Mouse (Mus musculus): ENCODE data around the gene Pitpnm1.
"Not testable (repeated sequence)": the region's sequence is repeated elsewhere in the genome, so short reads cannot be mapped to it uniquely, and the experiment has no call there.

Gene Pitpnm1

DNA sequence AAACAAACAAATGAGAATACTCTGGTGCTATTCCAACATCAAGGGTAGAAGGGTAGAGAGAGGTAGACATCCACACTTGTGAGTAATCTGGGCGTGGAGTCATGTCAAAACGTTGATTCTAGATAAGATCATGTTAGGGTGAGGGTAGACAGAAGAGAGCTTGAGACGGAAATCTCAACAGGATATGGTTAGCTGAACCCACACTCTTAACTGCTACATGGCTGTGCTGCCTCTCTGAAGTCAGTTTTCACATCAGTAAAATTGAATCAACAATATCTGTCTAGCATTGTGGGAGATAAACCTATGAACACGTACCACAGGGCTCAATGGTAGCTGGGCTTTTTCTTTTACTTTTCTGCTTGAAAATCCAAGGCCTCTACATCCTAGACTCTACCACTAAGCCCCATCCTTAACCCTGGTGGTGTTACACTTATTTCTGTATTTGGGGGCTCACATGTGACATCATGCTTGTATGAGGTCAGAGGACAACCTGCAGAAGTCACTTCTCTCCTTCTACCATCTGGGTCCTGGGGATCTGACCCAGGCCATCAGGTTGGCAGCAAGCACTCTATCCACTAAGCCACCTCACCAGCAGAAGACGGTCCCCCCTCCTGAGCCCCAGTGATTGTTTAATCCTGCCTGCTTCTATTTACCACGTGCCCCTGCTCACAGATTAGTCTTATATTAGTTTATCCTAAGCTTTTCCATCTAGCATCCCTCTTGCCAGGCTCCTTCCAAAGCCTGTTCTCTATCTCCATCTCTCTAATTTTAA is 20.1 kb downstream of the Pitpnm1 start:
- DNase-seq (ENCODE audit: low spot score) = no peak

GRCm38 (mm10) chr19:4120496-4120895 is 20.7 kb downstream of the Pitpnm1 start:
- DNase-seq (ENCODE audit: low spot score) = no peak

GRCm38 (mm10) chr19:4121097-4121805 is 21.5 kb downstream of the Pitpnm1 start:
- peak; percentile 98 for DNase-seq (ENCODE audit: low spot score)

DNA sequence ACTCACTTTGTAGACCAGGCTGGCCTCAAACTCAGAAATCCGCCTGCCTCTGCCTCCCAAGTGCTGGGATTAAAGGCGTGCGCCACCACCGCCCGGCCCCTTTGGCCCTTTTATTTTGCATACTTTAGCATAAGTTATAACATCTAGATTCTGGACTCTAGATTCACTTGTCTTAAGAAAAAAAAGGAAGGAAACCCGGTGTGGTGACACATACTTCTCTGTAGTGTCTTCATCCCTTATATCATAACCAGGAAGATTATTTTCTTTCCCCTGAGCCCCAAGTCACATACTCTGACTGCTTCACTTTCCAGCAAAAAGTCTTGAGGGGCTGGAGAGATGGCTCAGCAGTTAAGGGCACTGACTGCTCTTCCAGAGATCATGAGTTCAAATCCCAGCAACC is 22.1 kb downstream of the Pitpnm1 start:
- DNase-seq (ENCODE audit: low spot score) = not testable (repeated sequence)

GRCm38 (mm10) chr19:4122411-4123370 is 22.9 kb downstream of the Pitpnm1 start:
- DNase-seq (ENCODE audit: low spot score) = no peak

DNA sequence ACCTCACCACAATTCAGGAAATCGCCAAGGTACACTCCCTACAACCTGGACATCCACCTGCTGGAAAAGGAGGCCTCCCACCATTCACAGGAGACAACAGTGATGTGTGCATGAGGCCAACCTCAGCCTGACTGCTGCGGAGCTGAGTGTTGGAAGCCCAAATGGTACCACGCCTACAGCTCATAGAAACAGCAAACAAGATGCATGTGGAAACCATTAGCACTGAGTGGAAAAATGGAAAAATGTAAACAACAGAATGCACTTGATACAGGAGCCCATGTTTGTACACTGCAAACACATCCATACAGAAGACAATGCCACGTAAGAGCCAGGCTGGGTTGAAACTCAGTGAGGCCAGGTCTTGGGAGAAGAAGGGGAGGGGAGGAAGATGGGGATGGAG is 24.6 kb downstream of the Pitpnm1 start:
- DNase-seq (ENCODE audit: low spot score) = no peak

DNA sequence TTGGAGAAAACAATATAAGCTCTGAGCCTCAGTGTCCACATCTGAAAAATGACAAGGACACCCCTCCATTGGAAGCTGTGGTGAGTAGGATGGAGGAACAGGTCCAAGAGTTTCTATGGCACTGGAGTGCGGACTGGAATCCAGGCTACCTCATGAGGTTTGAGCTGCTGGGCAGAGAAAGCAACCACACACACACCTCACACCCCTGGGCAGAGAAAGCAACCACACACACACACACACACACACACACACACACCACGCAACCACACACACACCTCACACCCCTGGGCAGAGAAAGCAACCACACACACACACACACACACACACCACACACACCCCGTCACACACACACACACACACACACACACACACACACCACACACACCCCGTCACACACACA is 25.5 kb downstream of the Pitpnm1 start:
- not testable (repeated sequence) for DNase-seq (ENCODE audit: low spot score)

GRCm38 (mm10) chr19:4125741-4126696 is 26.2 kb downstream of the Pitpnm1 start, which contains the start of gene Aip:
Gene Aip (minus strand): TSS chr19:4125858.
- DNase-seq (ENCODE audit: low spot score) = peak; percentile 97

- DNase-seq (ENCODE audit: low spot score) = no peak
Measured at GRCm38 (mm10) chr19:4126759-4127495, 27.1 kb downstream of the Pitpnm1 start.

GRCm38 (mm10) chr19:4129462-4129861 is 29.7 kb downstream of the Pitpnm1 start:
- DNase-seq (ENCODE audit: low spot score) = no peak

DNA sequence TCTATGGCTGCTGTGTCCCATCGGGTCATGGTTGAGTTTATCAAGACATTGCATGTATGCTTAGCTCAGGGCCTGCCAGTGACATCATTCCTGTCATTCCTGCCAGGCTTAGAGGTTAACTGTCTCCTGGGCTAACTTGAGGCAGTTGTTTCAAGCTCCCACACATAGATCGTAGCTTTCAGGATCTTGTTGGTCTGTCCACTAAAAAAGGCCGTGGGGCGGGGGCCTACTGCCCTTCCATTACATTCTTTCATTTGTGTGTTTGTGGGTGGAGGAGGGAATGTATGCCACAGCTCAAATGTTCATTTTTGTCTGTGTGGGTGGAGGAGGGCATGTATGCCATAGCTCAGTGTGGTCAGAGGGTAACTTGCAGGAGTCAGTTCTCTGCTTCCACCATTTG is 30.3 kb downstream of the Pitpnm1 start:
- no peak for DNase-seq (ENCODE audit: low spot score)

- DNase-seq (ENCODE audit: low spot score) = no peak
Measured at GRCm38 (mm10) chr19:4131075-4131474, 31.3 kb downstream of the Pitpnm1 start.

- no peak for DNase-seq (ENCODE audit: low spot score)
Measured at GRCm38 (mm10) chr19:4131768-4132167, 32.0 kb downstream of the Pitpnm1 start.

- no peak for DNase-seq (ENCODE audit: low spot score)
Measured at GRCm38 (mm10) chr19:4134354-4134753, 34.6 kb downstream of the Pitpnm1 start.

- DNase-seq (ENCODE audit: low spot score) = not testable (repeated sequence)
Measured at GRCm38 (mm10) chr19:4135229-4135962, 35.6 kb downstream of the Pitpnm1 start.

GRCm38 (mm10) chr19:4135963-4136345 is 36.2 kb downstream of the Pitpnm1 start:
- DNase-seq (ENCODE audit: low spot score) = not testable (repeated sequence)

- no peak for DNase-seq (ENCODE audit: low spot score)
Measured at GRCm38 (mm10) chr19:4136463-4136862, 36.7 kb downstream of the Pitpnm1 start.

- no peak for DNase-seq (ENCODE audit: low spot score)
Measured at GRCm38 (mm10) chr19:4137913-4138312, 38.1 kb downstream of the Pitpnm1 start.

DNA sequence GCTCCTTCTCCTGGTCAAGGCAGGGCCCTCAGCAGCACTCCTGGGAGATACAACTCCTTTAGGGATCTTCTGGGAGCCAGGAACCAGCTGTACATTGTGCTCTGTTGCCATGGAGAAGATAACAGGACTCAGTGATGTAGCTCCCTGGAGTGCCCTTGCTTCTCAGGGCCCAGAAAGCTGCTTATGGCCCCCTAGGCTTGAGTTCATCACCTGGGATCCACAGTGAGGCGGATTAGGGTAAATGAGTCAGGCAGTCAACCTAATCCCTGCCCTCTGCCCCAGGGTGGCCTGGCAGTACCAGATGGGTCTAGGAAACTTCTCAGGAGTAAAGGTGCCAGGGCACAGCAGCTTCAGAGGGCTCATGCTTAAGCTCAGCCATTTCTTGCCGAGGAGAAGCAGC is 39.6 kb downstream of the Pitpnm1 start, which contains the start of gene Gpr152:
Gpr152 (plus strand) TSS at position 342 of the 400 bp plus-strand sequence.
- no peak for DNase-seq (ENCODE audit: low spot score)
